Mouse (Mus musculus) cerebellum, adult 8-10 months (tissue): ENCODE data around the gene Tex13c1.

Source experiments
- DNase-seq: peaks from one replicate; pipeline ENCODE4 v3.0.0; 2022

The Tex13c1 gene

GRCm38 (mm10) chrX:43590860-43591259, at the start of gene Tex13c1:
TSS of gene Tex13c1 (plus strand) at chrX:43591160.
- DNase-seq, result no peak
